Mouse (Mus musculus): ENCODE measurements around the gene Grtp1. TPM values are rescaled to one million over a fixed set of nuclear protein-coding genes. Genes with fewer than 3 reads are reported as not detected.

The Grtp1 gene
- 7.0 TPM in 2 replicates for polyA plus RNA-seq (2012; rRNA removed)

- DNase-seq (ENCODE audit: extremely low spot score in 1 of 2, low spot score in 1 of 2): peak in 1 of 2 experiments; percentile 20
Observed at GRCm38 (mm10) chr8:13200301-13201012, at the start of gene Grtp1. Gene Grtp1 (minus strand): TSS chr8:13200620.

GRCm38 (mm10) chr8:13244343-13244880, 44.0 kb upstream of the Grtp1 start:
- no peak for DNase-seq (ENCODE audit: extremely low spot score in 1 of 2, low spot score in 1 of 2)

GRCm38 (mm10) chr8:13242985-13243870, 42.8 kb upstream of the Grtp1 start:
- DNase-seq (ENCODE audit: extremely low spot score in 1 of 2, low spot score in 1 of 2): no peak

- no peak for DNase-seq (ENCODE audit: extremely low spot score in 1 of 2, low spot score in 1 of 2)
Observed at GRCm38 (mm10) chr8:13240691-13241090, 40.3 kb upstream of the Grtp1 start.

GRCm38 (mm10) chr8:13240055-13240454, 39.6 kb upstream of the Grtp1 start:
- no peak for DNase-seq (ENCODE audit: extremely low spot score in 1 of 2, low spot score in 1 of 2)

- DNase-seq (ENCODE audit: extremely low spot score in 1 of 2, low spot score in 1 of 2): no peak
Observed at GRCm38 (mm10) chr8:13234803-13235202, 34.4 kb upstream of the Grtp1 start.

GRCm38 (mm10) chr8:13230471-13230870, 30.1 kb upstream of the Grtp1 start:
- DNase-seq (ENCODE audit: extremely low spot score in 1 of 2, low spot score in 1 of 2): no peak

- DNase-seq (ENCODE audit: extremely low spot score in 1 of 2, low spot score in 1 of 2): no peak
Observed at GRCm38 (mm10) chr8:13229802-13230201, 29.4 kb upstream of the Grtp1 start.

- DNase-seq (ENCODE audit: extremely low spot score in 1 of 2, low spot score in 1 of 2): no peak
Observed at GRCm38 (mm10) chr8:13228923-13229610, 28.6 kb upstream of the Grtp1 start.

GRCm38 (mm10) chr8:13227184-13227583, 26.8 kb upstream of the Grtp1 start:
- no peak for DNase-seq (ENCODE audit: extremely low spot score in 1 of 2, low spot score in 1 of 2)

- peak in 1 of 2 experiments; percentile 42 for DNase-seq (ENCODE audit: extremely low spot score in 1 of 2, low spot score in 1 of 2)
Observed at GRCm38 (mm10) chr8:13226288-13226687, 25.9 kb upstream of the Grtp1 start.

GRCm38 (mm10) chr8:13224426-13224825, 24.0 kb upstream of the Grtp1 start:
- DNase-seq (ENCODE audit: extremely low spot score in 1 of 2, low spot score in 1 of 2): no peak

GRCm38 (mm10) chr8:13218441-13218840, 18.0 kb upstream of the Grtp1 start:
- DNase-seq (ENCODE audit: extremely low spot score in 1 of 2, low spot score in 1 of 2): no peak

GRCm38 (mm10) chr8:13217986-13218385, 17.6 kb upstream of the Grtp1 start:
- no peak for DNase-seq (ENCODE audit: extremely low spot score in 1 of 2, low spot score in 1 of 2)

- DNase-seq (ENCODE audit: extremely low spot score in 1 of 2, low spot score in 1 of 2): no peak
Observed at GRCm38 (mm10) chr8:13217093-13217492, 16.7 kb upstream of the Grtp1 start.

GRCm38 (mm10) chr8:13216386-13216785, 16.0 kb upstream of the Grtp1 start:
- DNase-seq (ENCODE audit: extremely low spot score in 1 of 2, low spot score in 1 of 2): no peak

- peak; percentile 70 to 94 for DNase-seq (ENCODE audit: extremely low spot score in 1 of 2, low spot score in 1 of 2)
Observed at GRCm38 (mm10) chr8:13213479-13214268, 13.3 kb upstream of the Grtp1 start.

GRCm38 (mm10) chr8:13209770-13210169, 9.3 kb upstream of the Grtp1 start:
- no peak for DNase-seq (ENCODE audit: extremely low spot score in 1 of 2, low spot score in 1 of 2)

GRCm38 (mm10) chr8:13208627-13209355, 8.4 kb upstream of the Grtp1 start:
- no peak for DNase-seq (ENCODE audit: extremely low spot score in 1 of 2, low spot score in 1 of 2)

All from frontal cortex, adult 2 months (tissue).